Mouse (Mus musculus) urinary bladder, adult 2 months (tissue): ENCODE measurements around the gene Ang2. TPM values are rescaled to one million over a fixed set of nuclear protein-coding genes. Genes with fewer than 3 reads are reported as not detected.
"Not testable (repeated sequence)": the region's sequence is repeated elsewhere in the genome, so short reads cannot be mapped to it uniquely, and the experiment has no call there.

ENCODE experiments used
- DNase-seq: peaks from one replicate; pipeline ENCODE4 v3.0.0; 2022; ENCODE audit warnings: low spot score
- polyA plus RNA-seq: library from polyadenylated mRNA; depleted of rRNA; stranded (reverse); fragments of >200 nt; gene quantifications from 2 replicates; pipeline ENCODE4 v1.2.3, GENCODE M21; 2012; rRNA removed

The Ang2 gene
- not detected in 2 replicates for polyA plus RNA-seq

- DNase-seq, result no peak
Observed at GRCm38 (mm10) chr14:51199098-51200023, at the start of gene Ang2. Ang2 (minus strand) TSS chr14:51199148.

- no peak for DNase-seq
Observed at GRCm38 (mm10) chr14:51247736-51248135, 48.8 kb upstream of the Ang2 start.

- DNase-seq, result no peak
Observed at GRCm38 (mm10) chr14:51240899-51241298, 42.0 kb upstream of the Ang2 start.

GRCm38 (mm10) chr14:51237488-51237887 is 38.5 kb upstream of the Ang2 start:
- DNase-seq, result not testable (repeated sequence)

GRCm38 (mm10) chr14:51229657-51230056 is 30.7 kb upstream of the Ang2 start:
- not testable (repeated sequence) for DNase-seq

- DNase-seq, result not testable (repeated sequence)
Observed at GRCm38 (mm10) chr14:51220075-51220474, 21.1 kb upstream of the Ang2 start.

- DNase-seq, result no peak
Observed at GRCm38 (mm10) chr14:51203115-51203514, 4.2 kb upstream of the Ang2 start, which contains the start of gene Ear14. Ear14 (plus strand) TSS chr14:51203391.

GRCm38 (mm10) chr14:51200466-51200865 is 1.5 kb upstream of the Ang2 start:
- DNase-seq, result no peak

- DNase-seq, result no peak
Observed at GRCm38 (mm10) chr14:51200054-51200453, 1.1 kb upstream of the Ang2 start.

GRCm38 (mm10) chr14:51195681-51196080 is 3.3 kb downstream of the Ang2 start:
- DNase-seq, result no peak

- not testable (repeated sequence) for DNase-seq
Observed at GRCm38 (mm10) chr14:51181051-51181450, 17.9 kb downstream of the Ang2 start.

GRCm38 (mm10) chr14:51173843-51174242 is 25.1 kb downstream of the Ang2 start:
- DNase-seq, result no peak

- DNase-seq, result not testable (repeated sequence)
Observed at GRCm38 (mm10) chr14:51172947-51173346, 26.0 kb downstream of the Ang2 start.

- not testable (repeated sequence) for DNase-seq
Observed at GRCm38 (mm10) chr14:51172095-51172865, 26.7 kb downstream of the Ang2 start.

- DNase-seq, result no peak
Observed at GRCm38 (mm10) chr14:51166068-51166467, 32.9 kb downstream of the Ang2 start.

- DNase-seq, result no peak
Observed at GRCm38 (mm10) chr14:51165435-51165834, 33.5 kb downstream of the Ang2 start.

GRCm38 (mm10) chr14:51163323-51163722 is 35.6 kb downstream of the Ang2 start:
- DNase-seq, result not testable (repeated sequence)

- not testable (repeated sequence) for DNase-seq
Observed at GRCm38 (mm10) chr14:51161976-51162375, 37.0 kb downstream of the Ang2 start, which contains the start of gene Rnase2b. Rnase2b (plus strand) TSS chr14:51162260.

GRCm38 (mm10) chr14:51157072-51157471 is 41.9 kb downstream of the Ang2 start:
- DNase-seq, result no peak

- DNase-seq, result no peak
Observed at GRCm38 (mm10) chr14:51156736-51157068, 42.2 kb downstream of the Ang2 start.

GRCm38 (mm10) chr14:51156056-51156735 is 42.8 kb downstream of the Ang2 start:
- DNase-seq, result no peak
